Mouse (Mus musculus) olfactory bulb, adult 2 months (tissue): ENCODE measurements around the gene Zc3h18. TPM values are rescaled to one million over a fixed set of nuclear protein-coding genes. Genes with fewer than 3 reads are reported as not detected.

ENCODE experiments used
- H3K27ac ChIP-seq: fragments of 200-500 bp; 2 replicates; pipeline ENCODE4 v1.5.1; 2012; ENCODE audit warnings: low read depth, low read length; ENCODE audit not compliant: insufficient read depth
- H3K4me1 ChIP-seq: fragments of 200-500 bp; 2 replicates; pipeline ENCODE4 v1.6.1; 2012; ENCODE audit warnings: low read length; ENCODE audit not compliant: control insufficient read depth, insufficient read depth
- H3K4me3 ChIP-seq: fragments of 200-500 bp; 2 replicates; pipeline ENCODE4 v1.5.1; 2012; ENCODE audit warnings: mild to moderate bottlenecking, low read depth, low read length, moderate library complexity; ENCODE audit not compliant: insufficient read depth
- CTCF ChIP-seq: fragments of 200-500 bp; IDR thresholded peaks from 2 replicates; pipeline ENCODE4 v1.5.1; 2012; ENCODE audit warnings: low read depth, mild to moderate bottlenecking, low read length, moderate library complexity; ENCODE audit not compliant: insufficient read depth
- POLR2A ChIP-seq: fragments of 200-500 bp; IDR thresholded peaks from 2 replicates; pipeline ENCODE4 v1.6.1; 2012; ENCODE audit warnings: mild to moderate bottlenecking, low read depth, low read length, moderate library complexity; ENCODE audit not compliant: insufficient read depth
- WGBS: fragments of 180-500 bp; shearing (Covaris S2); methylation state at CpG from one replicate; pipeline ENCODE4 v1.1.7; 2018; 5-methylcytosine and 5-hydroxymethylcytosine counted together
- polyA plus RNA-seq: library from polyadenylated mRNA; stranded (reverse); fragments of >200 nt; gene quantifications from 2 replicates; pipeline ENCODE4 v1.2.4, GENCODE M21; 2012; ENCODE audit warnings: low replicate concordance; ENCODE audit not compliant: missing spikeins, insufficient read depth, insufficient read length

Zc3h18 gene
- polyA plus RNA-seq, 1 experiment, result not detected

DNA sequence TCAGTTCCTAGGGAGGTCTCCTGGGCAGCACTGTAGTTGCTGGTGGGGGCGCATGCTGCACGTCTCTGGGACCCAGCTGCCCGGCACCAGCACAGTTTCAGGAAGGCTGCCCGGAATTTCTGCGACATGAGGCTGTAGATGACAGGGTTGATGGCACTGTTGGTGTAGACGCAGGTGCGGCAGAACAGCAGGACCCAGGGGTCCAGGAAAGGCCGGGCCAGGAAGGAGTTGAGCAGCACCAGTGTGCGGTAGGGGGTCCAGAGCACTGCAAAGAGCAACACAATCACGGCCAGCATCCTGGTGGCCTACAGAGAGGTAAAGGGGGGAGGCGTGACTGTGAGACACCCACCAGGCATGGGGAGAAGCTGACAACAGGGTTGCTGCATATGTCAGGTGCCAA, 19.2 kb upstream of the Zc3h18 start:
- Histone ChIP-seq H3K4me3 (no peak overlapping the region), H3K27ac (peak overlapping the region; percentile 90), H3K4me1 (peaks cover 65% of the 10 kb centered on the region)
- WGBS, result 66% methylated on average over 11 of the region's 11 CpGs
- TF ChIP-seq POLR2A, result no peak

DNA sequence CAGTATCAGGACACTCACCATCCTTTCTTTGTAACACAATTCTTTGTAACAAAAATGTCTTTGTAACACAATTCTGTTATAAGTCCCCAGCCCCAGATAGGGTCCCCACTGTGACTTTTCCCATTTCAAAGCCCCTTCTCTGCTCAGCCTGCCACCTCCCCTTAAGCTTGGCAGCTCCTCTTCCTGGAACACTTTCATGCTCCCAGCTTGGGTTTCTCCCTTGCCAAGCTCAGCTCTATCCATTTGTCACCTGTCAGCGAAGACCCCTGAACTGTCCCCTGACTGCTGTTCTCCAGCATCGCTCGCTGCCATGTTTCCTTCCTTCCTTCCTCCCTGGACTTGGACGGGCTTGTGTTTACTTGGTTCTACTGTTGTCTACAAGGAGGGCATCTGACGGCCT, 18.8 kb upstream of the Zc3h18 start:
- WGBS, result 88% methylated on average over 5 of the region's 5 CpGs
- Histone ChIP-seq H3K27ac (peak overlapping the region; percentile 90), H3K4me1 (peaks cover 67% of the 10 kb centered on the region), H3K4me3 (no peak overlapping the region)
- no peak for TF ChIP-seq CTCF

DNA sequence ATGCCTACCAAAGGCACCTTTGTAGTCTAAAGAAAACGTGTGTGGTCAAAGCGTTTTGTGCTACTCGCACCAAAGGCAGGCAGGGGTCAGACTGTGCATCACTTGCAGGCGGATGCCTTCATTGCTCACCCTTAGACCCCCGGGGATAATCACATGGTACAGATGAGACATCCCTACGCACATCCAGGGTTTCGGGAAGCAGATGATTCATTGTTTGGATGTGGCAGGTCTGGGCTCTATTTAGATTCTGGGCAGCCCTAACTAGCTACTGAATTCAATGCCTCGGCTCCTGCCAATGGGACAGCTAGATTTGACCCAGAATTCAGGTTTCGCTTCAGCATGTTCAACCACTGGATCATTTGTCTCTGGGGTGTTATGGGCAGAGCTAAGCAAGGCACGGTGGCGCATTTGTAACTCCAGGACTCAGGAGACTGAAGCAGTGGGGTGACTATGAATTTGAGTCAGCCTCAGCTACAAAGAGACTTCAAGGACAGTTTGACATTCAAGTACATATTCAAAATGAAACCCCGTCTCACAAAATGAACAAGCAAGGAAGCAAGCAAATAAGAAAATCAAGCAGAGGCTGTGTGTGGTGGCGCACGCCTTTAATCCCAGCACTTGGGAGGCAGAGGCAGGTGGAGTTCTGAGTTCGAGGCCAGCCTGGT, 17.2 kb upstream of the Zc3h18 start:
- Histone ChIP-seq H3K27ac (peak overlapping the region; percentile 92), H3K4me3 (no peak overlapping the region), H3K4me1 (peaks cover 63% of the 10 kb centered on the region)
- no peak for TF ChIP-seq POLR2A
- TF ChIP-seq CTCF, result no peak
- WGBS, result 46% methylated on average over 15 of the region's 15 CpGs

DNA sequence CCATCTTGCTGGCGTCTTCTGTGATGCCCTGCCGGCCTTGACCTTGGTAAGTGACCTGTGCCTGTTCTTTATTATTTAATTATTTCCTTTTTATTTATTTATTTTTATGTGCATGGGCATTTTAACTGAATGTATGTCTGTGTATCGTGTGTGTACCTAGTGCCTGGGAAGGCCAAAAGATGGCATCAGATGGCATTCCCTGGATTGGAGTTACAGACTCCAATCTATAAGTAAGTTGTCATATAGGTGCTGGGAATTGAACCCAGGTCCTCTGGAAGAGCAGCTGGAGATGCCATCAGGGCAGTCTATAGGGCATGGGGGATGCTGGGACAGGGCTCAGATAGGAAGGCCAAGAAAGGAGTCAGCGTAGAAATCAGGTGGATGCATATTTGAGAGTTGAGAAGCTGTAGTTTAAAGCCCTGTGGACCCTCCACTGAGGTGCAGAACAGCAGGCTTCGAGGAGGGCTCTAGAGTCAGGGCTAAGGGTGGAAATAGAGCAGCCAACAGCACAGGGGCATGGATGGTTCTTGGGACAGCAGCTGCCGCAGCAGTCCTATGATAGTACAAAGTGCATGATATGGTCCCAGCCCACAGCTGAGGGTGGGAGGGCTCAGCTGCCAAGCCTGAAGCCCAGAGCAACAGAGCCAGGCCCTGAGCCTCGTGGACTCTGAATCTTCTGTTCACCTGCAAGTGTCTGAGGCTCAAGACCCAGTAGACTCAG, 15.6 kb upstream of the Zc3h18 start, which contains the start of gene Trhr2:
Gene Trhr2 (minus strand): TSS at position 51 of the 721 bp plus-strand sequence.
- Histone ChIP-seq H3K4me3 (no peak within 1 kb of the TSS), H3K4me1 (peaks cover 53% of the 10 kb centered on the region), H3K27ac (peak within 1 kb of the TSS; percentile 92)
- WGBS, result 77% methylated on average over 7 of the region's 7 CpGs
- TF ChIP-seq POLR2A (no peak), CTCF (no peak)

DNA sequence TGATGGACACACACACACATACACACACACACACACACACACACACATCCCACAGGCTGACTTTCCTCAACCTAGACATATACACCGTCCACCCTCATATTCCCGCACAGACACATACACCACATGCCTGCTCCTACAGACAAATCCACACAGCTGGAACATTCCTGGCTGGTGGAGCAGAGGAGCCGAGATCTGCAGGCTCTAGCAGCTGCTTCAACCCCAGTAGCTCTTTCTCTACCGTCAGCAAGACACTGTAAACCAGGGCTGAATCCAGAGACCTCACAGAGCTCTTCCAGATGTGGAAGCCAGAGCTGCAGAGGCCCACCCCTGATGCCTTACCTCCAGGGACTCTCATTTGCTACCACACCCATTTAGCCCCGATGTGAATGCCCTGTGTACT, 14.1 kb upstream of the Zc3h18 start:
- WGBS, result 34% methylated on average over 5 of the region's 5 CpGs
- peak overlapping the region; percentile 25 for H3K4me3 ChIP-seq
- H3K27ac ChIP-seq, result peak overlapping the region; percentile 30
- H3K4me1 ChIP-seq, result peaks cover 41% of the 10 kb centered on the region
- TF ChIP-seq POLR2A, result no peak
- TF ChIP-seq CTCF, result no peak

DNA sequence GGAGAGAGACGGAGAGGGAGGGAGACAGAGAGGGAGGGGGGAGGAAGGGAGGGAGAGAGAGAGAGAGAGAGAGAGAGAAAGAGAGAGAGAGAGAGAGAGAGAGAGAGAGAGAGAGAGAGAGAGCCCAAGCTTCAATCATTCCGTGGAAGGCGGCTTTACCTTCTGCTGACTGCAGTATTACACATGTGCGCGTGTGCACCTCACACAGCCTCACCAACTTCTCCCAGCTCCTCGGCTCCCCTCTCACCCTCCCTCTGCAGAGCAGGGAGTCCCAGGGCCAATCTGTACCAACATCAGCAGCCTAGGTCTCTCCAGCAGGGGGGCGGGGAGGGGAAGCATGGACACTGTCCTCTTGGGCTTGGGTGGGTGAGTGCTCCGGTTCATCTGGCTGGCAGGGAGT, 13.4 kb upstream of the Zc3h18 start:
- Histone ChIP-seq H3K27ac (no peak overlapping the region), H3K4me1 (peaks cover 35% of the 10 kb centered on the region), H3K4me3 (no peak overlapping the region)
- TF ChIP-seq CTCF (0 out of 2 replicates have a peak, but pooled peaks have one; percentile 14), POLR2A (no peak)
- 32% methylated on average over 8 of the region's 8 CpGs for WGBS

DNA sequence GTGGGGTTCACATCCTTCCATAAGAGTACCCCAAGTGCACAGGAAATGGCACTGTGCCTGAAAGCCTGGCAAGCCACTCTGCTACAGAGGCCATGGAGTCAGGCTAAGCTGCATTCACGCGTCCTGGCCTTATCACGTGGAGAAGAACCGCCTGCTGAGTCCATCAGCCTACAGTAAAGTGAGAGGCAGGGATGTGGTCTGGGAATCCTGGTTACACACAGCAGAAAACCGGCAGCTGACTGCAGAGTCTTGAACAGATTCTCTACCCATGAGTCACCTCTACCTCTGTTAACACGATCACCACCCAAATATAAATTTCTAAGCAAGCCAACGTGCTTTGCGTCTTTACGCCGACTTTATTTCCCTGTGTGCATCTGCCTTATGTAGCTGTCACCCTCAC, 7.9 kb upstream of the Zc3h18 start:
- TF ChIP-seq CTCF, result no peak
- TF ChIP-seq POLR2A, result no peak
- no peak overlapping the region for H3K27ac ChIP-seq
- peaks cover 12% of the 10 kb centered on the region for H3K4me1 ChIP-seq
- WGBS, result 61% methylated on average over 10 of the region's 10 CpGs
- no peak overlapping the region for H3K4me3 ChIP-seq

DNA sequence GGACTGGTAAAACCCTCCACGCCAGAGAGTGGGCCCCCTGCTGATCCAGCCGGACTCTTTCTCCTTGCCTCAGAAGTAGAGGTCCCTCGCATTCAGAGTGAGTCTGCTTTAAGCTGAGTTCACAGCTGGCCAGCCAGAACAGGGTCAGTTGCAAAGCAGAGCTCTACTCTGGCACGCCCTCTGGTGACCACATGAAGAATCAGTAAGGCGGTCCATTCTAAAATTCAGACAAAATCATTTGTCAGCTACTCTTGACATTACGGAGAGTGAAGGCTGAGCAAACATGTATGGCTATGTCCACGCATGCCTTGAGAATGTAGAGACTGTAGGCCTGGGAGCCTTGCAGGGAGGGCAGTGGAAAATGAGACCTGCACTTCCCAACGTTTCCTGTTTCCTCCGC, 6.7 kb upstream of the Zc3h18 start:
- Histone ChIP-seq H3K27ac (no peak overlapping the region), H3K4me3 (no peak overlapping the region), H3K4me1 (peaks cover 12% of the 10 kb centered on the region)
- TF ChIP-seq CTCF, result peak; percentile 52
- TF ChIP-seq POLR2A, result no peak
- 16% methylated on average over 9 of the region's 9 CpGs for WGBS

DNA sequence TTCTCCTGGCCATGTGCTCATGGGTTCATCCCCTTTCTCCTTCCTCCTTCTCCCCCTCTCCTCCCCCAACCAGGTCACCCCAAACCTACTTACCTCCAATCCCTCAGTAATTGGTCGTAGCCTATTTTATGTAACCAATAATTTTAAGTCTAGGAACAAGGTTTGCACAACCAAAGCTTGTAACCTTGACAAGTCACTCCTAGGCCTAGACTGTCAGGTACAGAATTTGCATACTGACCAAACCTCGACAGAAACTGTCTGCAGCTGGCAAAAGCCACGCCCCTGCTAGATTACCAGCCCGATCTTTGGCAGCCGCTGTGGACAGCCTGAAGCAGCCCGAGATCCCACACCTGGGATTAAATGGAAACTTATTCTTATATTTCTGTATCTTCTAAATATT, 4.7 kb upstream of the Zc3h18 start:
- Histone ChIP-seq H3K27ac (no peak overlapping the region), H3K4me3 (no peak overlapping the region), H3K4me1 (peaks cover 12% of the 10 kb centered on the region)
- TF ChIP-seq CTCF (no peak), POLR2A (no peak)
- WGBS, result 77% methylated on average over 6 of the region's 6 CpGs
